Mouse (Mus musculus): ENCODE data around the gene Slc25a24.

DNA sequence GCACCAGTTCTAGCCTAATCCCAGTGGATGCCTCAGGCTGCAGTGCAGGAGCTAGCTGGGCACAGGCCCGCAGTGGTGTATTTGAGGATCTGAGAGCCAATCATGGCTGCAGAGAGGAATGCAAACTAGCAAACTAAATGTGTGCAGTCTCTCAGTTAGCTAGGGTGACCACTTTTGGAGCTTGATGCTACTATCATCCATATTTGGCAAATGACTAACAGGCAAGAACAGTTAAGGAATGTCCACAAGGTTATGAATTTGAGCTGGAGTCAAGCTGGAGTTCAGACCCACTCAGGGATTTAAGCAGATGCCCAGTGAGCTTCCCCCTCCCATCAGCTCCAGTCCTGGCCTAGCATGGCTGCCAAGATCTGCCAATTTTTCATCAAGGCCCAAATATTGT, 41.7 kb downstream of the Slc25a24 start:
- TF ChIP-seq CTCF (IDR thresholded peaks at IDR 0.05; ENCODE audit: low read depth) (no peak), EP300 (optimal IDR thresholded peaks at IDR 0.05) (no peak)

All from stomach, postnatal 0 days (tissue).